8 mouse cellular contexts compared by ENCODE assay signal in the genomic region with DNA sequence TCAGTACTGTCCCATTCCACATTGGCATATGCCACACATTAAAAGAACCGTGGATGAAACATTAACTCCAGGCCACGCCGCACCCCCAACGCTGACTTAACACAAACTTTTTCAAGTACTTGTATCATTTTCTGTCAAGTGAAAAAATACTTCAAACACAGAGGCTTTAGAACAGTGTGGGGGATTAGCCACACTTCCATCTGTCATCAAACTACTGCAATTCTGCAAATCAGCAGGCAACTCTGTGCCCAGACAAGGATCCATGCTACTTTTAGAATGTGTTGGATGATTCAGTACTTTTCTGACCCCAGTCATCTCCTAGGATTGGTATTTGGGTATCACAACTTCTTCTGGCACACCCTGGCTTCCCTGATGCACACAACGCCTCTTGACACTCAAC.
"Had no signal": no experiment of that assay in that cellular context is flagged by ENCODE, and none has a peak within 500 bp of the region (broad histone marks: within the 10 kb centered on the region; RNA-seq: fewer than 3 reads in every experiment).

No protein-coding gene starts in this region.

- DNase-seq: kidney, adult 11 months; kidney, adult 9 months; kidney, postnatal 36 days; lung, adult 18-20 months; retina, postnatal 1 day; spleen, adult 18-20 months; thymus, adult 2 months; thymus, postnatal 36 days had no signal
